Mouse (Mus musculus) embryonic fibroblast, embryonic 13.5 days (primary cell): ENCODE measurements around the gene Haao.

ENCODE experiments used
- CTCF ChIP-seq: IDR thresholded peaks from 2 replicates; pipeline ENCODE4 v1.5.1; 2011; ENCODE audit warnings: mild to moderate bottlenecking, control low read depth, low read length, moderate library complexity, borderline replicate concordance; ENCODE audit not compliant: insufficient read depth
- POLR2A ChIP-seq: IDR thresholded peaks from 2 replicates; pipeline ENCODE4 v1.6.1; 2011; ENCODE audit warnings: low read depth, mild to moderate bottlenecking, control low read depth, low read length, moderate library complexity

- TF ChIP-seq CTCF (no peak), POLR2A (no peak)
Measured at GRCm38 (mm10) chr17:83843780-83844179, 4.0 kb downstream of the Haao start.
